ENCODE assay signal across 9 mouse cellular contexts in genomic region chr5:124930055-124930439, GRCm38 (mm10).
A peak's percentile ranks its signal among the peaks of the same experiment; 100 is the strongest.
DNase-seq lines count a peak whose midpoint lies in the region; ATAC-seq and TF ChIP-seq lines count a peak whose summit lies in the region.
"Had no signal": no experiment of that assay in that cellular context is flagged by ENCODE, and none has a peak within 500 bp of the region (broad histone marks: within the 10 kb centered on the region; RNA-seq: fewer than 3 reads in every experiment).

No protein-coding gene starts in this region.

- H3K9ac ChIP-seq in liver, adult 2 months (ENCODE audit: low read depth, low read length) = no peak overlapping the region
- no peak overlapping the region for H3K9ac ChIP-seq in liver, embryonic 11.5 days (ENCODE audit: low read depth, low read length)

- DNase-seq in cerebellum, adult 11 months = peak; percentile 37
- no peak for DNase-seq in liver, adult 2 months (ENCODE audit: extremely low read depth, low read depth, low spot score)
- DNase-seq in liver, embryonic 11.5 days (ENCODE audit: low spot score) = no peak
- peak; percentile 56 to 69 for DNase-seq in cerebellum, adult 2 months
- DNase-seq in heart, postnatal 36 days = peak; percentile 46 to 48
- peak; percentile 46 for DNase-seq in lung, postnatal 36 days
- peak; percentile 65 for DNase-seq in thymus, postnatal 25 days

- H3K36me3 ChIP-seq in liver, adult 2 months (ENCODE audit: control insufficient read depth, insufficient read depth, low read length) = no peaks in the 10 kb centered on the region
- no peaks in the 10 kb centered on the region for H3K36me3 ChIP-seq in liver, embryonic 11.5 days (ENCODE audit: control insufficient read depth, insufficient read depth, low read length)

- H3K9me3 ChIP-seq in liver, embryonic 11.5 days (ENCODE audit: control insufficient read depth, low read length) = no peaks in the 10 kb centered on the region

- 67% methylated on average over 5 of the region's 5 CpGs for WGBS in liver, adult 2 months
- WGBS in liver, embryonic 11.5 days = 44% methylated on average over 5 of the region's 5 CpGs
- WGBS in cerebellum, adult 2 months = 38% methylated on average over 5 of the region's 5 CpGs

- H3K4me2 ChIP-seq in liver, embryonic 11.5 days = no peak overlapping the region

- no peaks in the 10 kb centered on the region for H3K4me1 ChIP-seq in liver, adult 2 months (ENCODE audit: control insufficient read depth, insufficient read depth, low read length)
- no peaks in the 10 kb centered on the region for H3K4me1 ChIP-seq in liver, embryonic 11.5 days (replicated peaks; ENCODE audit: control insufficient read depth, insufficient read depth, low read length)
- no peaks in the 10 kb centered on the region for H3K4me1 ChIP-seq in cerebellum, adult 2 months (ENCODE audit: control insufficient read depth, insufficient read depth, low read length)

- intact Hi-C loops in heart, postnatal 36 days (cut with DNase I) = no loop called here

- no peak for TF ChIP-seq POLR2A in liver, adult 2 months (IDR thresholded peaks at IDR 0.05; ENCODE audit: extremely low read depth, insufficient read depth, low read length)
- TF ChIP-seq POLR2A in cerebellum, adult 2 months (IDR thresholded peaks at IDR 0.05; ENCODE audit: borderline replicate concordance, insufficient read depth, low read length) = no peak

- no peaks in the 10 kb centered on the region for H3K27me3 ChIP-seq in liver, adult 2 months (ENCODE audit: control insufficient read depth, insufficient read depth, low read length)
- no peaks in the 10 kb centered on the region for H3K27me3 ChIP-seq in liver, embryonic 11.5 days (replicated peaks; ENCODE audit: control insufficient read depth, insufficient read depth, low read length)
- H3K27me3 ChIP-seq in cerebellum, adult 2 months (ENCODE audit: control insufficient read depth, insufficient read depth, low read length) = no peaks in the 10 kb centered on the region

- H3K79me2 ChIP-seq in liver, adult 2 months (ENCODE audit: control insufficient read depth, insufficient read depth, low read length) = no peaks in the 10 kb centered on the region

- H3K27ac ChIP-seq in liver, adult 2 months (replicated peaks; ENCODE audit: insufficient read depth, low read depth, low read length) = no peak overlapping the region
- H3K27ac ChIP-seq in liver, embryonic 11.5 days (ENCODE audit: low read depth, low read length) = no peak overlapping the region
- no peak overlapping the region for H3K27ac ChIP-seq in cerebellum, adult 2 months (ENCODE audit: insufficient read depth, low read length)

- no peak for ATAC-seq in cerebellum, adult (ENCODE audit: insufficient number of reproducible peaks, low FRiP score, low TSS enrichment)
- ATAC-seq in liver, embryonic 11.5 days (replicated peaks; ENCODE audit: low FRiP score) = no peak

- H3K4me3 ChIP-seq in liver, adult 2 months (ENCODE audit: insufficient read depth, low read depth, low read length) = no peak overlapping the region
- H3K4me3 ChIP-seq in liver, embryonic 11.5 days (ENCODE audit: low read depth, low read length) = no peak overlapping the region
- no peak overlapping the region for H3K4me3 ChIP-seq in cerebellum, adult 2 months (replicated peaks; ENCODE audit: insufficient read depth, low read depth, low read length)
- H3K4me3 ChIP-seq: myocyte had no signal

- TF ChIP-seq CTCF in liver, adult 2 months (IDR thresholded peaks at IDR 0.05; ENCODE audit: low read depth, low read length) = peak; percentile 53
- peak; percentile 75 for TF ChIP-seq CTCF in cerebellum, adult 2 months (IDR thresholded peaks at IDR 0.05; ENCODE audit: borderline replicate concordance, insufficient read depth, low read depth, low read length)

Comparison
In these comparisons a context has a peak if more than half of its experiments do, and no peak if none do; other contexts are left out.
1. DNase-seq: peak in cerebellum, adult 11 months (single experiment), cerebellum, adult 2 months (2 of 2), heart, postnatal 36 days (2 of 2), lung, postnatal 36 days (single experiment) and thymus, postnatal 25 days (single experiment); none in liver, adult 2 months (single experiment) and liver, embryonic 11.5 days (single experiment).